Mouse (Mus musculus) heart, embryonic 14.5 days (tissue): ENCODE data around the gene Prc1. TPM values are rescaled to one million over a fixed set of nuclear protein-coding genes. Genes with fewer than 3 reads are reported as not detected.

Source experiments
- ATAC-seq: fragments of 200-750 bp; cut with Nextera tagmentation; 2 replicates; pipeline ENCODE4 v1.8.0; 2017; ENCODE audit warnings: low read depth, moderate TSS enrichment; ENCODE audit not compliant: insufficient number of reproducible peaks, insufficient read depth, low FRiP score
- H3K27ac ChIP-seq, 2 experiments: fragments of 200-500 bp in 1 of 2; fragments of 300-500 bp in 1 of 2; sonication (generic) in 1 of 2; replicated peaks in 1 of 2; 2 replicates each; pipeline ENCODE4 v1.5.1; 2012 to 2014; ENCODE audit warnings: low read depth in 2 of 2, low read length in 2 of 2, control low read depth in 1 of 2, mild to moderate bottlenecking in 1 of 2, mixed read lengths in 1 of 2; ENCODE audit not compliant: control insufficient read depth in 1 of 2, insufficient read depth in 1 of 2
- H3K27me3 ChIP-seq: fragments of 300-500 bp; sonication (generic); 2 replicates; pipeline ENCODE4 v1.6.1; 2014; ENCODE audit warnings: mild to moderate bottlenecking, low read length, control low read depth; ENCODE audit not compliant: control insufficient read depth, insufficient read depth
- H3K36me3 ChIP-seq: fragments of 300-500 bp; sonication (generic); 2 replicates; pipeline ENCODE4 v1.6.1; 2014; ENCODE audit warnings: mild to moderate bottlenecking, control low read depth, low read length, mixed read lengths; ENCODE audit not compliant: control insufficient read depth, insufficient read depth
- H3K4me1 ChIP-seq, 2 experiments: fragments of 200-500 bp in 1 of 2; fragments of 300-500 bp in 1 of 2; sonication (generic) in 1 of 2; 2 replicates each; pipeline ENCODE4 v1.6.1; 2012 to 2014; ENCODE audit warnings: low read length in 2 of 2, control low read depth in 1 of 2, mixed read lengths in 1 of 2; ENCODE audit not compliant: control insufficient read depth in 2 of 2, insufficient read depth in 2 of 2
- H3K4me2 ChIP-seq: fragments of 300-500 bp; sonication (generic); 2 replicates; pipeline ENCODE4 v1.6.1; 2014; ENCODE audit warnings: mild to moderate bottlenecking, low read length
- H3K4me3 ChIP-seq, 2 experiments: fragments of 200-500 bp in 1 of 2; fragments of 300-500 bp in 1 of 2; sonication (generic) in 1 of 2; 2 replicates each; pipeline ENCODE4 v1.5.1; 2012 to 2014; ENCODE audit warnings: low read length in 2 of 2, mild to moderate bottlenecking in 2 of 2, control low read depth in 1 of 2, low read depth in 1 of 2, moderate library complexity in 1 of 2; ENCODE audit not compliant: control insufficient read depth in 1 of 2, insufficient read depth in 1 of 2
- H3K9ac ChIP-seq: fragments of 300-500 bp; sonication (generic); 2 replicates; pipeline ENCODE4 v1.6.1; 2014; ENCODE audit warnings: mild to moderate bottlenecking, low read length
- H3K9me3 ChIP-seq: fragments of 300-500 bp; sonication (generic); 2 replicates; pipeline ENCODE4 v1.6.1; 2016; ENCODE audit warnings: low read length, control low read depth; ENCODE audit not compliant: control insufficient read depth
- WGBS: fragments of 180-500 bp; shearing (Covaris S2); extraction: QIAGEN DNeasy Blood & Tissue Kit; methylation state at CpG from one replicate; pipeline ENCODE4 v1.1.7; 2014; 5-methylcytosine and 5-hydroxymethylcytosine counted together
- polyA plus RNA-seq: library from polyadenylated mRNA; unstranded; fragments of >200 nt; fragmentation: Nextera tagmentation; extraction: Ambion mirVana; gene quantifications from 2 replicates; pipeline ENCODE4 v1.2.1, GENCODE M21; 2014

Gene Prc1
- polyA plus RNA-seq, 1 experiment from 2014 or later = 148 TPM

GRCm38 (mm10) chr7:80346173-80346572, 51.9 kb downstream of the Prc1 start:
- no peaks in the 10 kb centered on the region for H3K27me3 ChIP-seq

GRCm38 (mm10) chr7:80346830-80347229, 52.6 kb downstream of the Prc1 start:
- Histone ChIP-seq H3K9ac (no peak overlapping the region), H3K9me3 (no peaks in the 10 kb centered on the region), H3K4me1 (peaks cover 9 to 14% of the 10 kb centered on the region in 2 experiments), H3K4me3 (no peak overlapping the region), H3K27ac (no peak overlapping the region), H3K27me3 (no peaks in the 10 kb centered on the region), H3K36me3 (peaks cover 21% of the 10 kb centered on the region), H3K4me2 (no peak overlapping the region)
- WGBS = 67% methylated on average over 5 of the region's 5 CpGs
- no peak for ATAC-seq

More at GRCm38 (mm10) chr7:80346173-80346572, 51.9 kb downstream of the Prc1 start:
- ATAC-seq = no peak
- Histone ChIP-seq H3K36me3 (peaks cover 16% of the 10 kb centered on the region), H3K4me2 (no peak overlapping the region), H3K27ac (no peak overlapping the region), H3K4me1 (peaks cover 11 to 15% of the 10 kb centered on the region in 2 experiments), H3K4me3 (no peak overlapping the region), H3K9me3 (no peaks in the 10 kb centered on the region), H3K9ac (no peak overlapping the region)
- 76% methylated on average over 9 of the region's 9 CpGs for WGBS

- WGBS = 64% methylated on average over 13 of the region's 13 CpGs
- Histone ChIP-seq H3K9me3 (no peaks in the 10 kb centered on the region), H3K9ac (no peak overlapping the region), H3K4me3 (no peak overlapping the region), H3K4me1 (peaks cover 7 to 9% of the 10 kb centered on the region in 2 experiments), H3K27me3 (no peaks in the 10 kb centered on the region), H3K27ac (no peak overlapping the region), H3K36me3 (peaks cover 31% of the 10 kb centered on the region), H3K4me2 (no peak overlapping the region)
- ATAC-seq = no peak
These were observed 53.7 kb downstream of the Prc1 start for GRCm38 (mm10) chr7:80347670-80348586.

- Histone ChIP-seq H3K9me3 (no peaks in the 10 kb centered on the region), H3K36me3 (peaks cover 54% of the 10 kb centered on the region), H3K4me2 (no peak overlapping the region), H3K4me3 (no peak overlapping the region), H3K4me1 (peaks cover 2% of the 10 kb centered on the region in 2 experiments; a peak in 2 of 4 replicates), H3K27me3 (no peaks in the 10 kb centered on the region), H3K27ac (no peak overlapping the region), H3K9ac (no peak overlapping the region)
- no peak for ATAC-seq
- 52% methylated on average over 2 of the region's 2 CpGs for WGBS
These were observed 56.6 kb downstream of the Prc1 start for GRCm38 (mm10) chr7:80350808-80351207.

- 84% methylated on average over 8 of the region's 8 CpGs for WGBS
- Histone ChIP-seq H3K9me3 (no peaks in the 10 kb centered on the region), H3K27me3 (no peaks in the 10 kb centered on the region), H3K27ac (no peak overlapping the region), H3K36me3 (peaks cover 76% of the 10 kb centered on the region), H3K4me2 (no peak overlapping the region), H3K4me3 (no peak overlapping the region), H3K4me1 (peaks cover 0 to 2% of the 10 kb centered on the region in 2 experiments; a peak in 1 of 4 replicates), H3K9ac (no peak overlapping the region)
- ATAC-seq = no peak
These were observed 58.7 kb downstream of the Prc1 start for GRCm38 (mm10) chr7:80352920-80353319.

- H3K4me1 ChIP-seq = peaks cover 0 to 2% of the 10 kb centered on the region in 2 experiments; a peak in 1 of 4 replicates
- ATAC-seq = no peak
- H3K27ac ChIP-seq = peak overlapping the region; percentile 53 to 56; a peak in 3 of 4 replicates
- 77% methylated on average over 13 of the region's 13 CpGs for WGBS
- no peak overlapping the region for H3K4me2 ChIP-seq
- H3K36me3 ChIP-seq = peaks cover 92% of the 10 kb centered on the region
- no peak overlapping the region for H3K4me3 ChIP-seq
- no peaks in the 10 kb centered on the region for H3K9me3 ChIP-seq
- no peaks in the 10 kb centered on the region for H3K27me3 ChIP-seq
- H3K9ac ChIP-seq = no peak overlapping the region
These were observed 62.1 kb downstream of the Prc1 start for GRCm38 (mm10) chr7:80356351-80356750.

GRCm38 (mm10) chr7:80357156-80357555, 62.9 kb downstream of the Prc1 start:
- Histone ChIP-seq H3K27me3 (no peaks in the 10 kb centered on the region), H3K27ac (peak overlapping the region; percentile 56 to 71), H3K36me3 (peaks cover 94% of the 10 kb centered on the region), H3K4me1 (peaks cover 0 to 2% of the 10 kb centered on the region in 2 experiments; a peak in 1 of 4 replicates), H3K9me3 (no peaks in the 10 kb centered on the region), H3K4me2 (no peak overlapping the region), H3K9ac (no peak overlapping the region), H3K4me3 (no peak overlapping the region)
- 67% methylated on average over 8 of the region's 8 CpGs for WGBS
- ATAC-seq = peak; percentile 20; the same call in 1 of the 2 replicates
